Mouse (Mus musculus) liver (tissue): ENCODE results near the gene Tfeb.
A peak's percentile ranks its signal among the peaks of the same experiment; 100 is the strongest.

Experiments
- DNase-seq: peaks from one replicate; pipeline ENCODE4 v3.0.0-alpha.2; 2020; ENCODE audit warnings: mixed read lengths

The Tfeb gene

DNA sequence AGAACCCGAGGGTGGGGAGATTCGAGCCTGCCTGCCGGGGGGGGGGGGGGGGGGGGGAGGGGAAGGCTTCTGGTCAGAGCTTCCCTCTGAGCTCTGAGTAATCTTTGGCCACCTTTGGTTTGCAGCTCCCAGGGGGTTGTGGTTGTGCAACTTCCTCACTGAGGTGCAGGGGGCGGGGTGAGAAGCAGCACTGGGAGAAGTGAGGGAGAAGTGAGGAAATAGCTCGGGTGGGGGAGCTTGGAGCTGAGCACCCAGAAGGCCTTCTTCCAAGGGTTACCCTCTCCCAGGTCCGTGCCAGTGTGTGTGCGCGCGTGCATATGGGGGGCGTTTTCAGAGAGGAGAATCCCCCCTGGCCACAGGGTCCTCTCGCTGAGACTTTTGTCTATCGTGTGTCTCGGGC, 17.4 kb downstream of the Tfeb start:
- DNase-seq: peak; percentile 74

GRCm38 (mm10) chr17:47756366-47756765, 19.5 kb downstream of the Tfeb start:
- no peak for DNase-seq

DNA sequence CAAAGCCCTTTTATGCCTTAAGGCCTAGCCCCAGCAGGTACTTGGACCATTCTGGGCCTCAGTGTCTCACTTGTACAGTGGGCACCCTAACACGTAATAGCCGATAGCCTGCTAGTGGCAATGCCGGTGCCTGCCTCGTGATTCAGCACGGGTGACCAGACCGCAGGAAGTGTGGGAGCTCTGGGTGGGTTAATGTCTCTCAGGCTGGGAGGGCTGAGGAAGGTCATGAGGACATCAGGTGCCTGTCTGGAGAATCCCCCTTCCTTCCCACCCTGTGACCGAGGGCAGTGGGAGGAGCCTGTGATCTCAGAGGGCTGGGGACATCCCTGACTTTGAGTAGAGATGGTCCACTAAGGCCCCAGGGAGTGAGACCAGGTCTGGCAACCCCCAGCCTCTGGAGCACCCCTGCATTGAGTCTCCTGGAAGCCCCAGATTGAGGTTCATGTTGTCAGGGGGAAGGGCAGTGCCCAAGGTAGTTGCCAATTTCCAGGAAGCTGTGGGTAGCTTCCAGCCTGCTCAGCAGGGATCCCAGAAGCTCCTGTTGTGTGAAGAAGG, 20.3 kb downstream of the Tfeb start:
- no peak for DNase-seq

GRCm38 (mm10) chr17:47759702-47760410, 23.0 kb downstream of the Tfeb start:
- no peak for DNase-seq

GRCm38 (mm10) chr17:47762028-47762427, 25.2 kb downstream of the Tfeb start:
- no peak for DNase-seq

DNA sequence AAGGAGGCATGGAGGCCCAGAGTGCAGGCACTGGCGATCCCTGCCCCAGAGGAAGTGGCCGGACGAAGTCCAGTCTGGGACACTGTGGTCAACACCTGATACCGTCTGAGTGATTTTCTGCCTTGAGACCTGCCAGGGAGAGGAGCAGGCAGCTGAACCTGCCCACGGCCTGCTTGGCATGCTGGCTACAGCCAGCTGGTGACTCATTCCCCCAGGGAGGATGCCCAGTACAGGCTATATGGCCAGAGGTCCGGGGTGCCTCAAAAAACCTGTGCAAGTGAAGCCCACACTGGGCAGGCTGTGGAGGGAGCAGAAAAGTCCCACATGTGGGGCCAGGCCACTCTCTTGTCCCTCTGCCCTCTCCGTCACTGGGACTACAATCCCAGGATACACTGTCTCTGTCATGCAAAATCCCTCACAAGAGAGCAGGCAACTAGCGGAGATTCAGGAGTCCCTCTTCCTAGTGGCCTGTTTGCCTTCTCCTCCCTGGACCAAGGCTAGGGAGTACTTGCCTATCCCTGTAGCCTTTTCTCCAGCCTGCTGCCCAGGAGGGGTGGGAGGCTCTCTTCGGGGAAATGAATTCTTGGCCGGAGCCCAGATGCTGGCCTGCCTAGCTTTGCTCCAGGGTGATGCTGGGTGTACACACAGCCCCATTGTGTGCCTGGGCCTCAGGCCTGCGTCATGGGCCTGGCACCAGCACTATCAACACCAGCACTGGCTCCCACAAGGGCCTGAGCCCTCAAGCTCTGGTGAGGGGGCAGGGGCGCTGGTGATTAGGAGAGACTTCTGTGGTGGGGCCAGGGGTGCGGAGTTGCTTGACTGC, 25.9 kb downstream of the Tfeb start:
- DNase-seq: no peak

GRCm38 (mm10) chr17:47765986-47766385, 29.2 kb downstream of the Tfeb start:
- no peak for DNase-seq

DNA sequence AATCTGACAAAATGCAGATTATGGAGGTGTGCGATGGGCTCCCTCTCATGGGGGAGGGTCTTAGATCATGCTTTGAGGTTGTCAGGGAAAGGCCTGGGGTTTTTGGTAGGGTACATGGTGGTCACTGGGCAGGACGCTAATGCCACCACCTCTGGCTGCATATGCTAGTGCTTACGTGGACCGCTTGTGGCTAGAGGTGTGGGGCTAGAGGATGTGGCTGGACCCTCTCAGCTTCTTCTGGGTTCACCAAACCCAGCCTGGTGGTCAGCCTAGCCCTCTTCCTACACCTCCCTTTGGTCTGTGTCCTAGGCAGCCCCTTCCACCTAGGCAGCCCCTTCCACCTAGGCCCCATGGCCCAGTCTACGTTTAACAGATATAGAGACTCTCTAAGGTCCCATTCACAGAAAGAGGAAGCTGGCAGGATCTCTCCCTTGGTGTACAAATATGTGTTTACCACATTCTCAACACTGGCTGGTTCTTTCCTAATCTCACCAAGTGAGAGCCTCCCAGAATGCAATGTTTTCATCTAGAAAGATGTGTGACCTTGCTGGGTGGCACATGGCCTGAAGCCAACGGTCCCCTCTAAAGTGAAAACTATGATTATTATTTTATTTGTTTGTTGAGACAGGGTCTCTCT, 29.7 kb downstream of the Tfeb start:
- DNase-seq: no peak

DNA sequence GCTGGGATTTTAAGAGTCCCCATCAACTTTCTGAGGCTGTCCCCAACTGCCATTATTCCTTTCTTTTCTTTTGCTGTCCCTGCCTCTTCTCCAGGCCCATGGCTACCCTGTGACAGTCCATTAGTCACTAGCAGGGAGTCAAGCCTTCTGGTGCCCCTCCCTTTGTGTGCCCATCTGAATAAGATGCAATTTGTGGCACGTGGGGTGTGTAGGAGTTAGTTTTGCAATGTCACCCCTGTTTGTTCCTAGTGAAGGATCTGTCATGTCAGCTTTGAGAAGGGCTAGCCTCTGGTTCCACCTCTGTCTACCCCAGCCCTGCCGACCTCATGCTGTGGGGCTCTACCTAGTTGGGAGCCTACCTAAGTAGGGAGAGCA, 30.2 kb downstream of the Tfeb start:
- no peak for DNase-seq

- peak; percentile 64 for DNase-seq
Measured at GRCm38 (mm10) chr17:47767456-47768141, 30.8 kb downstream of the Tfeb start.

DNA sequence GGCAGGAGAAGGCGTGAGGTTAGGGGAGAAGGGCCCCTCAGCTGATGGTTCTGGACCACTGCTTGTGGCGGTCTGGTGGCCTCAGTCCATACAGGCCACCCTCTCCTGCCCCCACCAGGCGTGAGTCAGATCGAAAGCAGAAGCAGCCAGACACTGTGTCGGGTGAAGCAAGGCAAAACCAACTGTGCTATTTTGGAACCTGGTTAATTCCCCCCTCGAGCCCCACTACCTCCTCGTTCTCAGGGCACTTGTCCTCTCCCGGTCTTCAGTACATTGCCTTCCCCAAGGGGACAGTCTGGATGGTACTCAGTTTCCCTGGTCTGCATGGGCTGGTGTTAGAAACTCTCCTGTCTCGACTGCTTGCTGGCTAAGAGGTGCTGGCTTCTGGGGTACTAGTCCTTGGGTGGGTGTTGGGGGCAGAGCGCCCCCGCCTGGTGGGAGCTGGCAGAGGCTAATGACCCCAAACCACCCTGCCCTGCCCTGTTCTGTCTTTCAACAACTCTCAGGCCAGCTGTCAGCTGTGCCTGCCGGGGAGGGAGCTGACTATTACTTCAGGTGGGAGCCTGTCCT, 32.0 kb downstream of the Tfeb start:
- DNase-seq: peak; percentile 65

GRCm38 (mm10) chr17:47769389-47770299, 32.8 kb downstream of the Tfeb start:
- no peak for DNase-seq

- DNase-seq: no peak
Measured at GRCm38 (mm10) chr17:47773604-47774003, 36.8 kb downstream of the Tfeb start.

GRCm38 (mm10) chr17:47777141-47777540, 40.3 kb downstream of the Tfeb start:
- peak; percentile 31 for DNase-seq

GRCm38 (mm10) chr17:47780470-47780869, 43.6 kb downstream of the Tfeb start:
- no peak for DNase-seq

- no peak for DNase-seq
Measured at GRCm38 (mm10) chr17:47782486-47782885, 45.7 kb downstream of the Tfeb start.

GRCm38 (mm10) chr17:47783445-47784223, 46.8 kb downstream of the Tfeb start:
- DNase-seq: no peak

GRCm38 (mm10) chr17:47784411-47784810, 47.6 kb downstream of the Tfeb start:
- no peak for DNase-seq

DNA sequence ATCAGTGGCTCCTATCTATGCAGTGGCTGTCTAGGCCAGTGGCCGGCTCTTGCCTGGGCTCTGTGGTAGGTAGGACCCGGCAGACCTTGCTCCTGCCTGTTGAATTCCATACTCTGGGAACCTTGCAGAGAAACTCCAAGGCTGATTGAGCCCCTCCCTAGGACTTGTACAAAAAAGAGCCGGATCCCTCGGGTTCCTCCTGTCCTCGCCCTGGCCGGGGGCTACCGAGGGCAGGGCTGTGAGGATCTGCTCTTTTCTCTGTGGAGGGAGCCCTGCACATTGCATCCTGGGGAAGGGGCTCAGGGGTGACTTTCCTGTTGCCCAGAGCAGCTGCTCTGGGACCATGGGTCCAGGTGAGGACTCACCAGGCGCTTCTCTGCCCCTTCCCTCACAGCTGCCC, 50.8 kb downstream of the Tfeb start:
- DNase-seq: no peak

DNA sequence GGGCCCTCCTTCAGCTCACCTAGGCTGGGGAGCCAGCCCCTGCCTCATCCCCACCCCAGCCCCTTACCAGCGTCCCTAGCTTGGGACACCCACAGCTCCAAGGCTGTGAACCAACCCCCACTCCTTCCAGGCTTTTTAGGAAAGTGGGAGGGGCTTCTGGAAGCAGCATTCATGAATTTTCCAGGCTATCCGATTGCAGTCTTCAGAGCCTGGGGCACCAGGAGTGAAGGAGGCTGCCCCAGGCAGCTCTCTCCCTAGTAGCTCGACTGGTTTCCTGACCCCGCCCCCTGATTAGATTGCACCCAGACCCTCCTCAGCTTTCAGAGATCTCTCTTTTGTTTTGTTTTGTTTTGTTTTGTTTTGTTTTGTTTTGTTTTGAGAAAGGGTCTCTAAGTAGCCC, 51.5 kb downstream of the Tfeb start:
- DNase-seq: no peak

DNA sequence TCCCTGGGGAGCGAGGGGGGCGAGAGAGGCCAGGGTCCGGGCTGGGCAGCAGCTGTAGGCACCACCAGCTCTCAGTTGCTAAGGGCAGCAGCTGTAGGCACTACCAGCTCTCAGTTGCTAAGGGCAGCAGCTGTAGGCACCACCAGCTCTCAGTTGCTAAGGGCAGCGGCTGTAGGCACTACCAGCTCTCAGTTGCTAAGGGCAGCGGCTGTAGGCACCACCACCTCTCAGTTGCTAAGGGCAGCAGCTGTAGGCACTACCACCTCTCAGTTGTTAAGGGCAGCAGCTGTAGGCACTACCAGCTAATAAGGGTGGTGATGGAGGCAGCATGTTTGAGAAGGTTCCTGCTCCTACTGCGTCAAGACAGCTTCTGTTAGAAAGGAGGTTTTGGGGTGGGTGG, 52.2 kb downstream of the Tfeb start:
- DNase-seq: no peak
